Mouse (Mus musculus) layer of hippocampus, postnatal 14 days (tissue): ENCODE data around the gene Nt5c3. TPM values are rescaled to one million over a fixed set of nuclear protein-coding genes. Genes with fewer than 3 reads are reported as not detected.

Source experiments
- DNase-seq, 2 experiments: peaks; one replicate each; pipeline ENCODE4 v3.0.0; 2021 to 2022; ENCODE audit warnings: low spot score in 2 of 2, mixed read lengths in 1 of 2
- long read RNA-seq, 2 experiments: library from polyadenylated mRNA; stranded (forward); transcript quantifications; one replicate each; pipeline ENCODE4 v2.0.0; 2021
- total RNA-seq, 2 experiments: library from RNA; stranded (reverse); gene quantifications; 2 replicates each; pipeline ENCODE4 v1.2.3; 2021

Nt5c3 gene
- total RNA-seq: 10 to 100 TPM; 43.0 to 43.5 TPM
- long read RNA-seq, experiment 1, transcript Nt5c3-208 (10 exons, 1,067 nt): minor isoform, 27 of 70 reads
- long read RNA-seq, experiment 1, transcript Nt5c3-201 (9 exons, 1,676 nt): major isoform, 38 of 70 reads
- long read RNA-seq, experiment 1, partial matches to known transcripts: 0 of 70 reads
- long read RNA-seq, experiment 1, other reads (novel, unspliced or antisense): 5 of 70 reads
- long read RNA-seq, experiment 2, transcript Nt5c3-208 (10 exons, 1,067 nt): minor isoform, 47 of 113 reads
- long read RNA-seq, experiment 2, transcript Nt5c3-201 (9 exons, 1,676 nt): major isoform, 60 of 113 reads
- long read RNA-seq, experiment 2, partial matches to known transcripts: 1 of 113 reads
- long read RNA-seq, experiment 2, other reads (novel, unspliced or antisense): 5 of 113 reads

- peak; percentile 94 to 95 for DNase-seq
Measured at GRCm38 (mm10) chr6:56923726-56924707, at the start of gene Nt5c3, which contains the start of gene Vmn1r4. Gene Nt5c3, minus strand, starts transcription at chr6:56923932. Gene Vmn1r4, plus strand, starts transcription at chr6:56924015.

- no peak for DNase-seq
Measured at GRCm38 (mm10) chr6:56969973-56970372, 46.2 kb upstream of the Nt5c3 start, which contains the start of gene Vmn1r5. Gene Vmn1r5, plus strand, starts transcription at chr6:56970273.

GRCm38 (mm10) chr6:56956436-56956835 lies 32.7 kb upstream of the Nt5c3 start:
- DNase-seq: no peak

GRCm38 (mm10) chr6:56934366-56934765 lies 10.6 kb upstream of the Nt5c3 start:
- DNase-seq: no peak

DNA sequence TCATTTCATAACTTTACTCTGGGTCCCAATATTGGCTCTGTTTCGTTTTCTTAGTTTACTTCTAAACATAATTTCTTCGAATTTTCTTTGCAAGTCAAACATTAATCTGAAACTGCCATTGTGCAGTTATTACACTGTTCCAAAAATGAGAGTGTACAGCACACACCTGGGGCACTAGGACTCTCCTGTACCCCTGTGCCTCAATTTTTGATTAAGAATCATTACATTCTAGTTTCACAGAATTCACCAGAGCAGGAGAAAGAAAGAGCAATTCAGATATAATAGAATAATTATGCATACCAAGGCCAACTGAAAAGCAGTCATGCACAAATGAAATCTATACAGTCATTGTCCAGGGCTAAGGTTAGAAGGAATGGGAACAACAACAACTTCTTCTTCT lies 8.7 kb upstream of the Nt5c3 start:
- no peak for DNase-seq

DNA sequence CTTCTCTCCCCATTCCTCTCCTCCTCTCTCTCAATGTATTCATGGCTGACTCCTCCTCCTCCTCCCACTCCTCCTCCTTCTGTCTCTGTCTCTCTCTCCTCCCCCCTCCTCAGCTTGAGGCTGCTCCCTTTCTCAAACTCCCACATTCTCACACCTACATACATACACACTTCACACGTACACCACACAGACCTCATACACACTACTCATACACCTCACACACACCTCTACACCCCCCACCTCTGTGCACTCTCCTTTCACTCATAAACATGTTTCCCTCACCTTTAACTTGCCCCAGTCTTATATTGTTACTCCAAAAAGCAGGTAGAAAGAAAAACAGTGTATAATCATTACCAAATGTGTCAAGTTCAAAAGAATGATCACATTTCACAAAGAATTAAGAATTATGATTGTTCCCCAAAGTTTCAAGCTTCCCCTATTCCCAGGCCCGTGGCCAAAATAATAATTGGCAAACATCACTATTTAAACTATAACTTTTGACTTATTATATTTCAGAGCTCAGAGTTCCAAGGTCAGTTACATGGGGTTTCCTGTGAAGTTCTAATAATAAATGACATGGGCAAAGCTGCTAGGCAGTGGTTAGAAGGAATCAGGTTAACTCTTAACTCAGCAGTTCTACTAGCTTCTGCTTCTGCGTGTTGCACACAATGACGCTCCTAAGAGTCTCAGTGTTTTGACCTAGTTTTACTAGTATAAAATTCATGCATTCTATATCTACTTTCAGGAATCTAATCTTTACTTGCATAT lies 8.1 kb upstream of the Nt5c3 start:
- no peak for DNase-seq

GRCm38 (mm10) chr6:56923331-56923725 lies 404 bp downstream of the Nt5c3 start:
- no peak for DNase-seq

- no peak for DNase-seq
Measured at GRCm38 (mm10) chr6:56920222-56921092, 3.3 kb downstream of the Nt5c3 start.

DNA sequence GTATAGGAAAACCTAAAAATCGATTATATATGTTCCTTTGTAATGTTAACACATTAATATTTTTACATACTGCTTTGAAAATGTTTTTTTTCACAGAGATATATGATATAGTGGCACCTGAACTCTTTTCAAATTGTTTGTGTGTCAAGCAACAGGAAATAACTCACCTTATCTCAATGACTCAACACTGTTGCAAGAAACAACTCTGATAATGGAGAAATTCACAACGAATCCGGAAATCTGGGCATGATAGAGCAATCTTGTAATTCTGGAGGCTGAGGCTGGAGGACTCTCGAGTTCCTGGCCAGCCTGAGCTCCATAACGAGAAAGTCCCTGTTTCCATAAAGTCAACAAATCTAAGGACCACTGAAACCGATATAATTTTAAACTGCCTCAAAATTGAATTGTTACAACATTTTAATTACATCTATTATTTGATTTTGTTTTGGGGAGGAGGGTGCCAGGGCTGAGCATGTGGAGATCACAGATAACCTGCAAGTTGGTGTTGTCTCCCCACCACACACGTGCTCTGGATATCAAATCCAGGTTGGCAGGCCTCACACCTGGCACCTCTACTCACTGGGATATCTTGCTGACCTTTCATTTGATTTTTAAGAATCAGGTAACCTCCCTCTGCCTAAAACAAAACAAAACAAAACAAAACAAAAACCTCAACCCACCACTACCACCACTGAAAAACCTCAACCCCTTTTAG lies 4.2 kb downstream of the Nt5c3 start:
- no peak for DNase-seq

GRCm38 (mm10) chr6:56917578-56918368 lies 6.0 kb downstream of the Nt5c3 start:
- no peak for DNase-seq

DNA sequence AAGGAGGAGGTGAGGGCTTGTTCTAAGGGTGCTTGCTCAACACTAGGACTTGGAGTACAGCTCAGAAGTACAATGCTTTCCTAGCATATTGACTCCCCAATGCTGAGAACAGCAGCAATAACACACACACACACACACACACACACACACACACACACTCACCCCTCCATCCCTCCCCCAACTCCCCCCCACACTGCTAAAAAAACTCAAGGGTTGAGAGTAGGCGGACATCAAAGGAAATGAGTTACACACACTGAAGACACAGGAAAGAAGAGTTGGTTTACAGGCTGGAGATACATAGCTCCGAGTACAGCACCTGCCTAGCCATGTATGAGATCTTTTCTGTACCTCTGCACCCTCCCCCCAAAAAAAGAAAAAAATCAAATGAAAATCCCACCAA lies 7.5 kb downstream of the Nt5c3 start:
- no peak for DNase-seq

DNA sequence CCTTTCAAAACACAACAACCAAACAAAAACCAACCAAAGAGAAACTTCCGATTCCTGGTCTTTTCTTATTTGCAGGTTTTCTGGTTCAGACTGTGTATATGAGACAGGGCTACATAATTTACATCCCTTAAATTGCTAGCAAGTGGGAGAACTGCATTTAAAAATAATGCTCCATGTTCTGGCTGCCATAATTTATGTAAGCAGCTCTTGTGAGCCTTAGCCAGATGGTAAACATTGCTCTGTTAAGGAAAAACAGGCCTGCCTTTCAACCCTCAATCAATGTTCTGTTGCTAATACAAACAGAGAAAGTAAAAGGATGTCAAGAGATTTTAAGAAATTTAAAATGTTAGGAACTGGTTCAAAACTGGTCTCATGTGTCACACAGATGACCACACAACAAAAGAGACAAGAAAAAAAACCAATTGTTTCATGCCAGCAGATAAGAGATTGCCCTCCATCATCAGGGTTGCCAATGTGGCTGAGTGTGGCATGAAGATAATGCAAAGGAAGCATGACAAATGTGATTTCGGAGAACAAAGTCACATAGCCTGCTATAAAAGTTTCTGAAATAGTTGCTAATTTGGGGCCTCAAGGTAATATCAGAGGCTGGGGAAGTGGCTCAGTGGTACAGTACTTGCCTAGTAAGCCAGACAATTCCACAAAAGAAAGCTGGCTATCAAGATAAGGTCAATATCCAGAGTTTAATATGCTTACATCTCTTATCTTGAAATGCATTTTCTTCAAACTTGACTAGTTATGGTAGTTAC lies 10.5 kb downstream of the Nt5c3 start:
- DNase-seq: no peak

GRCm38 (mm10) chr6:56910910-56911309 lies 12.8 kb downstream of the Nt5c3 start:
- no peak for DNase-seq

GRCm38 (mm10) chr6:56908912-56909311 lies 14.8 kb downstream of the Nt5c3 start:
- peak; percentile 21 to 71 for DNase-seq

GRCm38 (mm10) chr6:56908397-56908796 lies 15.3 kb downstream of the Nt5c3 start:
- no peak for DNase-seq

GRCm38 (mm10) chr6:56907973-56908372 lies 15.8 kb downstream of the Nt5c3 start:
- no peak for DNase-seq

DNA sequence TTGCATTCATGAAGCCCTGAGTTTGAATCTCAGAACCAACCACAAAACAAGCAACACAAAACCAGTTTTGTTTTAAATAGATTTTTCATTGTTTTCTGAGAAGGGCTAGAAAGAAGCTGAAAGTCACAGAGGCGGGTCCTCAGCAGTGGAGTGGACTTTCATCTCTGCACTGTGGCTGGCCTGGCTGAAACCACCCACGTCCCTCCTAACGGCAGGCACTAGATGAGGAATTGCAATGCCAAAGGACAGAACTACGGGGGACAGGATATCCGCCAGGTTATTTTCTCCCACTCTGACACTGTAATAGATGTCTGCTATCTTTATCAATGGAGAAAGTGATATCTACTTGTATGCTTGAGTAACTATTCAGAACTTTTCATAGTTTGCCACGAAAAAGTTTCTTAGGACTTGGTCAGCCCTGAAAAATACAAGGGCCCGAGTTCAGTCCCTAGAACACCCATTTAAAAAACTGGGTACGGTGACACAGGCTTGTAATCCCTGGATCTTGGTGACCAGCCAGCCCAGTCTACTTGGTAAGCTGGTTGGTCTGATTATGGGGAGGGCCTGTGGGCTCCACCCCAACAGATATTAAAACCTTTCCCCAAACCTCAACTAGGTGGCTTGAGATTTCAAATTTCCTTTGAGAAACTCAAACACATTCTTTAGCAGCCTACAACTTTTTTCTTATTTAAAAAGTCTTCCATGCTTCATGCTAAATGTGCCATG lies 17.4 kb downstream of the Nt5c3 start:
- no peak for DNase-seq
